Mouse (Mus musculus) embryonic fibroblast, embryonic 13.5 days (primary cell): ENCODE data around the gene Cald1.

Experiments
- CTCF ChIP-seq: IDR thresholded peaks from 2 replicates; pipeline ENCODE4 v1.5.1; 2011; ENCODE audit warnings: mild to moderate bottlenecking, control low read depth, low read length, moderate library complexity, borderline replicate concordance; ENCODE audit not compliant: insufficient read depth
- POLR2A ChIP-seq: IDR thresholded peaks from 2 replicates; pipeline ENCODE4 v1.6.1; 2011; ENCODE audit warnings: low read depth, mild to moderate bottlenecking, control low read depth, low read length, moderate library complexity

- no peak for TF ChIP-seq CTCF
- TF ChIP-seq POLR2A = peak; percentile 84
Measured at GRCm38 (mm10) chr6:34709289-34709688, 111.0 kb downstream of the Cald1 start.
